ENCODE assay signal across 9 mouse cellular contexts in the genomic region with DNA sequence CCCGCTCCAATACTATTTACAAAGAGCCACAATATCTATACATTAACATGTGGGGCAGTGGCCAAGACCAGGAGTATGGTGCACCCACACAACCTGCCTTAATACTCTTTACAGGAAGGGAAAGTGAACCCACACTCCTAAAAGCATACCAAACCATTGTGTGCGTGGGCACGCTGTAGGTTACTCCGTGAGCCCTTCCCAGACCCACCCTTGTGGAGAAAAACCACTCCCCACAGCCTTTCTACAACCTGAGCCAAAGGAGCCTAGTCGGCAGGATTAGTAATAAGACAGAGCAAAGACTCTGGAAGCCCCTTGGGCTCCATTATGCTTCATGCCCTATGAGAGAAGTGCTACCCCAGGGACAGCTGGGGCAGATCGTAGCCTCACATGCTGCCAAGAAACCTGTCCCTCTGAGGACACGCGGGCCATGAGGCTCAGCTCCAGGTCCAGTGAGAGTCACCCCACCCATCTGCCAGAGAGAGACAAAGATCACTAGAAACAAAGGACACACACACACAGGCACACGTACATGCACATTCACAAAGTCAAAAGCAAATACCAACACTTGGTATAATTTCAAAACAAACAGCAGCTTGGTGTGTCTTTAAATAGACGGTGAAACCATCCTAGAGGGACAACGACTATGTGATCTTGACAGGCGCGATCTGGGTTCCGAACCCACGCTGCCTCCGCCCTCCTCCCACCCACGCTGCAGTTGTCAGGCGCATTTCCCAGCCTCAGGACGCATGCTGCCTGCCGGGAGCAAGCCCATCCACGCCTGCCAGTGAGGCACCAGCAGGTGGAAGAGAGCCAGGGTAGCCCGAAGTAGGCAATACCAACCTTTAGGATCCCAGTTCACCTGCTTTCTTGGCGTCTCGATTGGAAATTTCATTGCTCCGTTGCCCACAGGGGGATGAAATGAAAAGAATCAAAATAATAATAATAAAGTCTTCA. TPM values are rescaled to one million over a fixed set of nuclear protein-coding genes. Genes with fewer than 3 reads are reported as not detected.
DNase-seq lines count a peak whose midpoint lies in the region; ATAC-seq and TF ChIP-seq lines count a peak whose summit lies in the region.
"Had no signal": no experiment of that assay in that cellular context is flagged by ENCODE, and none has a peak within 500 bp of the region (broad histone marks: within the 10 kb centered on the region; RNA-seq: fewer than 3 reads in every experiment).

No protein-coding gene starts in this region.

- 14% methylated on average over 25 of the region's 25 CpGs for WGBS in embryonic facial prominence, embryonic 14.5 days
- WGBS in intestine, postnatal 0 days = 17% methylated on average over 25 of the region's 25 CpGs

- no peak for TF ChIP-seq CTCF in intestine, postnatal 0 days (IDR thresholded peaks at IDR 0.05; ENCODE audit: low read depth)

- ATAC-seq in embryonic facial prominence, embryonic 14.5 days (ENCODE audit: low read depth) = peak; percentile 74
- no peak for ATAC-seq in intestine, postnatal 0 days
- ATAC-seq in megakaryocyte progenitor cell, adult 5-6 weeks (replicated peaks; ENCODE audit: poor library complexity) = no peak

- H3K27ac ChIP-seq in embryonic facial prominence, embryonic 14.5 days (replicated peaks; ENCODE audit: low read depth, low read length) = no peak overlapping the region
- no peak overlapping the region for H3K27ac ChIP-seq in intestine, postnatal 0 days (ENCODE audit: low read depth, low read length)

- no peaks in the 10 kb centered on the region for H3K36me3 ChIP-seq in embryonic facial prominence, embryonic 14.5 days (ENCODE audit: control insufficient read depth, insufficient read depth, low read length)
- no peaks in the 10 kb centered on the region for H3K36me3 ChIP-seq in intestine, postnatal 0 days (ENCODE audit: control insufficient read depth, insufficient read depth)

- peaks cover 78% of the 10 kb centered on the region for H3K27me3 ChIP-seq in embryonic facial prominence, embryonic 14.5 days (replicated peaks; ENCODE audit: control insufficient read depth, insufficient read depth, low read length)
- H3K27me3 ChIP-seq in intestine, postnatal 0 days (replicated peaks; ENCODE audit: control insufficient read depth, insufficient read depth, low read length) = peaks cover 49% of the 10 kb centered on the region

- peak overlapping the region; percentile 97 for H3K4me2 ChIP-seq in embryonic facial prominence, embryonic 14.5 days (ENCODE audit: low read depth, low read length)
- peak overlapping the region; percentile 86; the same call in 1 of the 2 replicates for H3K4me2 ChIP-seq in intestine, postnatal 0 days (replicated peaks; ENCODE audit: low read depth)

- H3K4me3 ChIP-seq in embryonic facial prominence, embryonic 14.5 days (ENCODE audit: low read depth, low read length) = peak overlapping the region; percentile 65
- H3K4me3 ChIP-seq in intestine, postnatal 0 days (ENCODE audit: low read depth, low read length) = peak overlapping the region; percentile 48

- no peaks in the 10 kb centered on the region for H3K4me1 ChIP-seq in embryonic facial prominence, embryonic 14.5 days (ENCODE audit: control insufficient read depth, insufficient read depth, low read length)
- no peaks in the 10 kb centered on the region for H3K4me1 ChIP-seq in intestine, postnatal 0 days (replicated peaks; ENCODE audit: control insufficient read depth, insufficient read depth, low read length)

- no peaks in the 10 kb centered on the region for H3K9me3 ChIP-seq in embryonic facial prominence, embryonic 14.5 days (ENCODE audit: control insufficient read depth, low read length)
- no peaks in the 10 kb centered on the region for H3K9me3 ChIP-seq in intestine, postnatal 0 days (ENCODE audit: control insufficient read depth)

- no peak overlapping the region for H3K9ac ChIP-seq in embryonic facial prominence, embryonic 14.5 days (ENCODE audit: low read depth, low read length)
- H3K9ac ChIP-seq in intestine, postnatal 0 days (ENCODE audit: low read depth, low read length) = no peak overlapping the region

- peak; percentile 5 for DNase-seq in adrenal gland, postnatal 10 days
- no peak for DNase-seq in adrenal gland, postnatal 14 days
- DNase-seq in Muller cell, postnatal 12 days (ENCODE audit: inconsistent ontology term) = peak; percentile 28
- peak; percentile 53 for DNase-seq in embryonic facial prominence, embryonic 14.5 days (ENCODE audit: low spot score)
- peak; percentile 15 for DNase-seq in mesoderm, embryonic 11.5 days (ENCODE audit: low read depth, low spot score)
- DNase-seq in telencephalon, adult 2 months (ENCODE audit: low read depth, low spot score) = peak; percentile 84

RNA-seq across cellular contexts. Expression of a gene that starts 4.5 kb away (rescaled TPM):
- 1 to 10 TPM in 1 of 2 experiments, under 1 TPM in 1; 0.81 to 1.9 TPM for total RNA-seq in adrenal gland, postnatal 10 days (2021)
- total RNA-seq in adrenal gland, postnatal 14 days (2021) = 0.33 and 0.34 TPM in 2 replicates
- 2.8 and 2.9 TPM in 2 replicates for polyA plus RNA-seq in embryonic facial prominence, embryonic 14.5 days (2014; fragmentation: Nextera tagmentation; extraction: Ambion mirVana)
- 0.74 and 1.3 TPM in 2 replicates for polyA plus RNA-seq in intestine, postnatal 0 days (2015; fragmentation: Nextera tagmentation; extraction: Ambion mirVana)
- total RNA-seq in megakaryocyte progenitor cell, adult 5-6 weeks (2015) = not detected in 2 replicates
- total RNA-seq in megakaryocyte progenitor cell, adult 5-6 weeks (2017) = not detected in 2 replicates
- polyA plus RNA-seq: gonadal fat pad, adult 2 months had no signal

RNA-seq across cellular contexts. Expression of a gene that starts 54.4 kb away (rescaled TPM):
- total RNA-seq in adrenal gland, postnatal 10 days (2021) = 10 to 100 TPM in 1 of 2 experiments, 1 to 10 TPM in 1; 7.7 to 10.8 TPM
- total RNA-seq in adrenal gland, postnatal 14 days (2021) = 9.9 and 10.4 TPM in 2 replicates
- polyA plus RNA-seq in embryonic facial prominence, embryonic 14.5 days (2014; fragmentation: Nextera tagmentation; extraction: Ambion mirVana) = 9.9 and 13.4 TPM in 2 replicates
- polyA plus RNA-seq in intestine, postnatal 0 days (2015; fragmentation: Nextera tagmentation; extraction: Ambion mirVana) = 2.7 and 3.3 TPM in 2 replicates
- 7.0 and 9.5 TPM in 2 replicates for total RNA-seq in megakaryocyte progenitor cell, adult 5-6 weeks (2015)
- 5.7 and 6.6 TPM in 2 replicates for total RNA-seq in megakaryocyte progenitor cell, adult 5-6 weeks (2017)
